In the genomic region with DNA sequence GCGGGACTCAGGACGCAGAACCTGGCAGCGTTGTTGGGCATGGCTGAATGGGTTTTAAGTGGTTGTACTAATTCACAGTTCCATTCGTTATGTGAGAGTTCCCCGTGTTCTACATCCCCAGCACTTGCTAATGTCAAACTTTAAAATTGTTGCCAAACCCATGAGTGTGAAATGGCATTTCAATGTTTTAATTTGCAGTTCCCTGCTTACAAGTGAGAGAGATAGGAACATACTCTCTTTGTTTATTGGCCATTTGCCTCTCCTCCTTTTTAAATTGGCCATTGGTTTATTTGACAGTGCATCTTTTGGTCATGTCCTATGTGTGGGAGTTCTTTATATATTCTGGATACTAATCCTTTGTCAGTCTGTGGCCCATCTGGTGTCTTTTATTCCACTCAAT, we compare ENCODE assay signal across 16 mouse cellular contexts.
"Had no signal": no experiment of that assay in that cellular context is flagged by ENCODE, and none has a peak within 500 bp of the region (broad histone marks: within the 10 kb centered on the region; RNA-seq: fewer than 3 reads in every experiment).

No protein-coding gene starts in this region.

- H3K36me3 ChIP-seq: midbrain, embryonic 10.5 days; midbrain, embryonic 12.5 days; neural tube, embryonic 13.5 days had no signal

- H3K27ac ChIP-seq: midbrain, embryonic 10.5 days; midbrain, embryonic 12.5 days; neural tube, embryonic 13.5 days had no signal

- H3K9ac ChIP-seq: lung, embryonic 14.5 days; midbrain, embryonic 12.5 days; neural tube, embryonic 13.5 days had no signal

- DNase-seq: lung, adult 18-20 months; lung, embryonic 14.5 days; lung, postnatal 10 days; lung, postnatal 4 days; midbrain, embryonic 14.5 days; right cerebral cortex, postnatal 14 days; right cerebral cortex, postnatal 4 days; spleen, adult 18-20 months; thymus, adult 18-20 months; thymus, postnatal 14 days; thymus, postnatal 36 days had no signal

- H3K4me3 ChIP-seq: midbrain, embryonic 10.5 days; midbrain, embryonic 12.5 days; myocyte; neural tube, embryonic 13.5 days had no signal

- H3K9me3 ChIP-seq: midbrain, embryonic 10.5 days; midbrain, embryonic 12.5 days; neural tube, embryonic 13.5 days had no signal

- H3K4me2 ChIP-seq: lung, embryonic 14.5 days; midbrain, embryonic 12.5 days had no signal

- ATAC-seq: midbrain, embryonic 16.5 days had no signal
